Mouse (Mus musculus) brain, embryonic 14.5 days (tissue): ENCODE measurements at regions not wholly inside any gene's neighbourhood (a gene's known extent, or its start where the extent isn't known, plus 50 kb on each side); places are given as distances from the start of the nearest gene placed in this dataset.

Experiments used
- CTCF ChIP-seq: fragments of 200-500 bp; IDR thresholded peaks from 2 replicates; pipeline ENCODE4 v1.5.1; 2012; ENCODE audit warnings: inconsistent platforms, mild to moderate bottlenecking, moderate library complexity, borderline replicate concordance; ENCODE audit not compliant: insufficient read depth, insufficient read length; ENCODE audit errors: extremely low read depth
- POLR2A ChIP-seq: fragments of 200-500 bp; IDR thresholded peaks from 2 replicates; pipeline ENCODE4 v1.6.1; 2012; ENCODE audit warnings: mild to moderate bottlenecking, inconsistent platforms, borderline replicate concordance; ENCODE audit not compliant: poor library complexity, insufficient read depth, insufficient read length, severe bottlenecking; ENCODE audit errors: extremely low read depth

DNA sequence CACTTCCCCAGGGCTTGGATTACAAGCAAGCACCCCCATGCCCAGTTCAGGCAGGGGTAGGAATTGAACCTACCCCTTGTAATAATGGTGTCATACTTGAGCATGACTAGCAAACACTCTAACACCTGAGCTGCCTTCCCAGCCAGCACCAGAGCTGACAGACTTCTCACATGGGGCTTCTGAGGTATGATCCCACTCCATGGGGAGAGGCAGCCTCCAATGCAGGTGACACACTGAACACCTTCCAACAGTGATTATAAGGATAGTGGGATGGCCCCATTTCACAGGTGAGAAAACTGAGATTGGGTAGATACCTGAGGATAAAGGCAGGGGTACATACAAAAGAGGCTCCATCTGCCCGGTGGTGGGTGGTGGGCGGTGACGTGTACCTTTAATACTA lies 94.7 kb upstream of the Msx1 start:
- TF ChIP-seq CTCF (no peak), POLR2A (no peak)
